Mouse (Mus musculus): ENCODE results near the gene Arhgef25. TPM values are rescaled to one million over a fixed set of nuclear protein-coding genes. Genes with fewer than 3 reads are reported as not detected.
"Not testable (repeated sequence)": the region's sequence is repeated elsewhere in the genome, so short reads cannot be mapped to it uniquely, and the experiment has no call there.

The Arhgef25 gene
- polyA plus RNA-seq, 1 experiment from 2014 or later: 24.2 TPM

DNA sequence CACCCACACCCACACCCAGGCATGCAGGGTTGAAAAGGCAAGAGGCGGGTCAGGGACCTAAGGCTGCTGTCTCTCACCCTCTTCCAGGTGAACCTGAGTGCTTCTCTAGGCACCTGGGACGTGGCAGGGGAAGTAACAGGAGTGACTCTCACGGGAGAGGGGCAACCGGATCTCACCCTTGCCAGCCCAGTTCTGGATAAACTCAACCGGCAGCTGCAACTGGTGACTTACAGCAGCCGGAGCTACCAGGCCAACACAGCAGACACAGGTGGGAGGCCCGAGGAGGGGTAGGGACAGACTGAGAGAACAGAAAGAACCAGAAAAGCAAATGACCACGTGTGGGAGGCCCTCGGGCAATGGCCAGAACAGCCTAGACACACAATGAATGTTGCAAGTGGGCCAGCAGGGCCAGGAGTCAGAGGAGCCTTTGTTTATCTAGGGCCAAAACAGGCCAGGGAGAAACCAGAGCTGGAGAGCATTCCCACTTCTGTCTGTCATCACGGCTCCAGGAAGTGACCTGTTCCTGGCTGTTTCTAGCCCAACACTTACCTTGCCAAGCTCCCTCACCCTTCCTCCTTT, 22.2 kb downstream of the Arhgef25 start:
- Histone ChIP-seq H3K36me3 (ENCODE audit: control insufficient read depth, insufficient read depth, low read length) (peaks cover 12% of the 10 kb centered on the region), H3K4me3 (ENCODE audit: low read depth, low read length) (peak overlapping the region; percentile 87; the same call in 1 of the 2 replicates), H3K27ac (ENCODE audit: low read depth, low read length) (no peak overlapping the region), H3K9me3 (ENCODE audit: control insufficient read depth, low read length) (no peaks in the 10 kb centered on the region), H3K27me3 (ENCODE audit: control insufficient read depth, insufficient read depth, low read length) (peaks cover 20% of the 10 kb centered on the region), H3K9ac (replicated peaks; ENCODE audit: low read depth, low read length) (no peak overlapping the region), H3K4me2 (ENCODE audit: low read depth, low read length) (peak overlapping the region; percentile 67; the same call in 1 of the 2 replicates), H3K4me1 (ENCODE audit: control insufficient read depth, insufficient read depth, low read length) (peaks cover 21% of the 10 kb centered on the region)
- WGBS: 54% methylated on average over 10 of the region's 10 CpGs
- ATAC-seq (ENCODE audit: low read depth): no peak

DNA sequence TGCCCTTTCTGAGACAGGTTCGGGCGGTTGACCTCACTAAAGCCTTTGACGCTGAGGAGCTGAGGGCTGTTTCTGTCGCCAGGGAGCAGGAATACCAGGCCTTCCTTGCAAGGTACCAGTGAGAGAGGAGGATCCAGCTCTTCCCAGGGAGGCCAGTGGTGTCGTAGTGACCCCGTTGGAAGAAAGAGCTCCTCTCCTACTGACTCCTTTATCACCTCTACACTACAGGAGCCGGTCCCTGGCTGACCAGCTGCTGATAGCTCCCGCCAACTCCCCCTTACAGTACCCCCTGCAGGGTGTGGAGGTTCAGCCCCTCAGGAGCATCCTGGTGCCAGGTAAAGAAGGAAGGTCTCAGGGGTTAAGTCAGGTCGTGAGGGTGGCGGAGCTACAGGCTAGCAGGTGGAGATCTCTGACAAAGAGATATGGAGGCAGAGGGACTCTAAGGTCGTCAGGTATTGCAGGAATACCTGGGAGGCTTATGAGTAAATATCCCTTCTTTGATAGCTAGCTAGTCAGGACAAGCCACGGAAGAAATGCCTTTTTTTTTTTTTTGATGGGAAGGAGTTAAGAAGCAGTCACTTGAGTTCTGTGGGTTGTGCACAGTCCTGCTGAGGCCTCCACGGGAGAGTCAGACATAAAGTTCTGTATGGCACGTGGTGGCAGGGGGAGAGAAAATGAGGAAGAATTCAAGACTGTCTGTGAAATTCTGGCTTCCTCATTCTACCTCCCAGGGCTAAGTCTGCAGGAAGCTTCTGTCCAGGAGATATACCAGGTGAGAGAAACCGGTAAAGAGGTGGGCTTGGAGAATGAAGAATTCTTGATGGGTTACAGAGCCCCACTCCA, 22.9 kb downstream of the Arhgef25 start:
- H3K9ac ChIP-seq (replicated peaks; ENCODE audit: low read depth, low read length): peak overlapping the region; percentile 96
- no peaks in the 10 kb centered on the region for H3K9me3 ChIP-seq (ENCODE audit: control insufficient read depth, low read length)
- WGBS: 21% methylated on average over 15 of the region's 15 CpGs
- peaks cover 20% of the 10 kb centered on the region for H3K27me3 ChIP-seq (ENCODE audit: control insufficient read depth, insufficient read depth, low read length)
- H3K4me3 ChIP-seq (ENCODE audit: low read depth, low read length): peak overlapping the region; percentile 87
- peaks cover 21% of the 10 kb centered on the region for H3K4me1 ChIP-seq (ENCODE audit: control insufficient read depth, insufficient read depth, low read length)
- ATAC-seq (ENCODE audit: low read depth): no peak
- H3K36me3 ChIP-seq (ENCODE audit: control insufficient read depth, insufficient read depth, low read length): peaks cover 8% of the 10 kb centered on the region
- H3K4me2 ChIP-seq (ENCODE audit: low read depth, low read length): peak overlapping the region; percentile 67
- peak overlapping the region; percentile 91 for H3K27ac ChIP-seq (ENCODE audit: low read depth, low read length)

DNA sequence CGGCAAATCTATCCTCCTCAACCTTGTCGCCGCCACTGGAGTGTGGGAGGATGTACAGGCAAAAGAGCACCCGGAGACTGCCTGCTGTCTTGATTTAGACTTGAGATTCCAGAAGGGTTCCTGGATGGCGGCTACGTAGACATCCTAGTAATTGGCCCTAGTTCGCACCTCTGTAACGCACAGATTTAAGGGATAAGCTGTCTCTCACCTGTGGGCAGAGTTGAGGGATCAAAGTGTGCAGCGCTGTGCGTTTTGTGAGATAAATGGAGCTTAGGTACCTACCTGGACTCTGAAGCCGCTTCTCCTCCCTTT, 23.5 kb downstream of the Arhgef25 start:
- Histone ChIP-seq H3K4me3 (ENCODE audit: low read depth, low read length) (peak overlapping the region; percentile 87), H3K4me2 (ENCODE audit: low read depth, low read length) (peak overlapping the region; percentile 67), H3K9ac (replicated peaks; ENCODE audit: low read depth, low read length) (peak overlapping the region; percentile 96), H3K9me3 (ENCODE audit: control insufficient read depth, low read length) (no peaks in the 10 kb centered on the region), H3K27me3 (ENCODE audit: control insufficient read depth, insufficient read depth, low read length) (peaks cover 20% of the 10 kb centered on the region), H3K4me1 (ENCODE audit: control insufficient read depth, insufficient read depth, low read length) (peaks cover 21% of the 10 kb centered on the region), H3K36me3 (ENCODE audit: control insufficient read depth, insufficient read depth, low read length) (peaks cover 8% of the 10 kb centered on the region), H3K27ac (ENCODE audit: low read depth, low read length) (peak overlapping the region; percentile 91)
- no peak for ATAC-seq (ENCODE audit: low read depth)
- WGBS: 2% methylated on average over 11 of the region's 11 CpGs

DNA sequence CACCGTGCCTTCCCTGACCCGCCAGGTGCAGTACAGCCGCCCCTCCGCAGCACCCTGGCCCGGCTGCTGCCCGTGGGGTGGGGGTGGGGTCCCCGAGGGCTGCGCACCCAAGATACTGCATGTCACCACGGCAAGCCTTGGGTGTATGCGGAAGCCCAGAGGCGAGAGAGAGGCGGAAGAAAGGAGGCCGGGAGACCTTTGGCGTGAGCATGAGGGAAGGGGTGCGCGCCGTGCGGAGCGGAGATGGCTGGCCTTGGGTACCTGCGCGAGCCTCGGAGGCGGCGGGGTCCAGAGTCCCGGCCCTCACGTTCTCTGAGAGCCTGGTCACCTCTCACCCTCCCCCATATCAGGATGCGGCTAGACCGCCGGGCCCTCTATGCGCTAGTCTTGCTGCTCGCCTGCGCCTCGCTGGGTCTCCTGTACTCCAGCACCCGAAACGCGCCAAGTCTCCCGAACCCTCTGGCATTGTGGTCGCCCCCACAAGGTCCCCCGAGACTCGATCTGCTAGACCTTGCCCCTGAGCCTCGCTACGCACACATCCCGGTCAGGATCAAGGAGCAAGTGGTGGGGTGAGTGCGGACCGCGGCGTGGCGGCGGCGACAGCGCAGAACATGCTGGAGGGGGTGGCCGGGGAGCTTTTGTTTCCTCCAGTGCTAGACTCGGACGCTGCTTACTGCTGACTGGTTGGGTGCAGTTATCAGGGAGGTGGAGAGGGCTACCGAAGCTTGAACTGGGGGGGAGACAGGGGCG, 24.1 kb downstream of the Arhgef25 start:
- Histone ChIP-seq H3K27me3 (ENCODE audit: control insufficient read depth, insufficient read depth, low read length) (peaks cover 18% of the 10 kb centered on the region), H3K4me3 (ENCODE audit: low read depth, low read length) (peak overlapping the region; percentile 87), H3K4me1 (ENCODE audit: control insufficient read depth, insufficient read depth, low read length) (peaks cover 21% of the 10 kb centered on the region), H3K27ac (ENCODE audit: low read depth, low read length) (peak overlapping the region; percentile 91), H3K9me3 (ENCODE audit: control insufficient read depth, low read length) (no peaks in the 10 kb centered on the region), H3K36me3 (ENCODE audit: control insufficient read depth, insufficient read depth, low read length) (peaks cover 5% of the 10 kb centered on the region), H3K9ac (replicated peaks; ENCODE audit: low read depth, low read length) (peak overlapping the region; percentile 96), H3K4me2 (ENCODE audit: low read depth, low read length) (peak overlapping the region; percentile 67)
- under 1% methylated on average over 55 of the region's 56 CpGs for WGBS
- ATAC-seq (ENCODE audit: low read depth): peak; percentile 66

GRCm38 (mm10) chr10:127165354-127165653, 24.6 kb downstream of the Arhgef25 start:
- Histone ChIP-seq H3K4me1 (ENCODE audit: control insufficient read depth, insufficient read depth, low read length) (peaks cover 18% of the 10 kb centered on the region), H3K27me3 (ENCODE audit: control insufficient read depth, insufficient read depth, low read length) (peaks cover 15% of the 10 kb centered on the region), H3K4me3 (ENCODE audit: low read depth, low read length) (peak overlapping the region; percentile 87), H3K27ac (ENCODE audit: low read depth, low read length) (peak overlapping the region; percentile 91), H3K9me3 (ENCODE audit: control insufficient read depth, low read length) (no peaks in the 10 kb centered on the region), H3K36me3 (ENCODE audit: control insufficient read depth, insufficient read depth, low read length) (peaks cover 5% of the 10 kb centered on the region), H3K9ac (replicated peaks; ENCODE audit: low read depth, low read length) (peak overlapping the region; percentile 96), H3K4me2 (ENCODE audit: low read depth, low read length) (peak overlapping the region; percentile 67)
- ATAC-seq (ENCODE audit: low read depth): no peak; the same call in 1 of the 2 replicates
- under 1% methylated on average over 42 of the region's 42 CpGs for WGBS

DNA sequence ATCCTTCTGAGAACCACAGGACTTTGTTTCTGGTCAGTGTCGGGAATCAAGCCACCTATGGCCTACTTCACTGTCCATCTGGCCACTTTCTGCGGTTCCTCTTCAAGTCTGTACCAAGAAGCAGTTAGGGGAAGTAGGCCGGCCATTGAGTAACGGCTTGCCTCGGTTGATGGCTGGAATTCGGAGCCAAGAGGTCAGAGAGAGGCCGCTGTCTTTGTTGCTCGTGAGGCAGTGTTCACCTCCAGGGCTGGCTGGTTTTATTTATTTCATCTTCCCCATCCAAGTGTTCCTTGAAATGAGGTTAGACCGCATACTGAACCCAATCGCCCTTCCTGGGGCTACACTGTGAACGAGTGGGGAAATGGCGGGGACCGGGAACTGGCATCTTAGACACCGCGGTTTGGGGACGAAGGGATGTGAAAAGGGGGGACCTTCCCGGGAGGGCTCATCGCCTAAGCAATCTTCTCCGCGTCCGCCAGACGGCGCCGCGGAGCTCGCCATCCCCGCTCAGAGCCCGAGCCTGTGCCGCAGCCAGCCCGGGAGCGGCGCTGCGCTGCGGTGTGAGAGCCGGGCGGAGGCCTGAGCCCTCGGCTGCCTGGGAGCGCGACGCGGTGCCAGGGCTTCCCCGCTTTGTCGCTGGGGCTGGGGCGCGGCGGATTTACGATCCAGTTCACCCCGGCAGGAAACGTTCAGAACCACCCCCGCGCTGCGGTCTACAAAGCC, 25.1 kb downstream of the Arhgef25 start, which contains the start of gene B4galnt1:
TSS of gene B4galnt1 (plus strand) at position 595 of the 723 bp plus-strand sequence.
- 2% methylated on average over 48 of the region's 52 CpGs for WGBS
- Histone ChIP-seq H3K4me1 (ENCODE audit: control insufficient read depth, insufficient read depth, low read length) (peaks cover 13% of the 10 kb centered on the region), H3K4me3 (ENCODE audit: low read depth, low read length) (peak within 1 kb of the TSS; percentile 87), H3K9me3 (ENCODE audit: control insufficient read depth, low read length) (no peaks in the 10 kb centered on the region), H3K27me3 (ENCODE audit: control insufficient read depth, insufficient read depth, low read length) (peaks cover 12% of the 10 kb centered on the region), H3K4me2 (ENCODE audit: low read depth, low read length) (peak within 1 kb of the TSS; percentile 67), H3K27ac (ENCODE audit: low read depth, low read length) (peak within 1 kb of the TSS; percentile 91), H3K9ac (replicated peaks; ENCODE audit: low read depth, low read length) (peak within 1 kb of the TSS; percentile 96), H3K36me3 (ENCODE audit: control insufficient read depth, insufficient read depth, low read length) (peaks cover 5% of the 10 kb centered on the region)
- ATAC-seq (ENCODE audit: low read depth): peak; percentile 89

GRCm38 (mm10) chr10:127164190-127164589, 25.7 kb downstream of the Arhgef25 start:
- peaks cover 13% of the 10 kb centered on the region for H3K4me1 ChIP-seq (ENCODE audit: control insufficient read depth, insufficient read depth, low read length)
- peak overlapping the region; percentile 96; the same call in 1 of the 2 replicates for H3K9ac ChIP-seq (replicated peaks; ENCODE audit: low read depth, low read length)
- H3K4me3 ChIP-seq (ENCODE audit: low read depth, low read length): no peak overlapping the region
- peak overlapping the region; percentile 91; the same call in 1 of the 2 replicates for H3K27ac ChIP-seq (ENCODE audit: low read depth, low read length)
- peaks cover 6% of the 10 kb centered on the region for H3K27me3 ChIP-seq (ENCODE audit: control insufficient read depth, insufficient read depth, low read length)
- ATAC-seq (ENCODE audit: low read depth): no peak
- peak overlapping the region; percentile 67 for H3K4me2 ChIP-seq (ENCODE audit: low read depth, low read length)
- peaks cover 2% of the 10 kb centered on the region for H3K36me3 ChIP-seq (ENCODE audit: control insufficient read depth, insufficient read depth, low read length)
- no peaks in the 10 kb centered on the region for H3K9me3 ChIP-seq (ENCODE audit: control insufficient read depth, low read length)
- 91% methylated on average over 4 of the region's 4 CpGs for WGBS

GRCm38 (mm10) chr10:127162771-127163261, 27.1 kb downstream of the Arhgef25 start:
- not testable (repeated sequence) for H3K36me3 ChIP-seq (ENCODE audit: control insufficient read depth, insufficient read depth, low read length); H3K9me3 ChIP-seq (ENCODE audit: control insufficient read depth, low read length); ATAC-seq (ENCODE audit: low read depth); H3K4me3 ChIP-seq (ENCODE audit: low read depth, low read length); H3K27ac ChIP-seq (ENCODE audit: low read depth, low read length); H3K9ac ChIP-seq (replicated peaks; ENCODE audit: low read depth, low read length); H3K27me3 ChIP-seq (ENCODE audit: control insufficient read depth, insufficient read depth, low read length); H3K4me2 ChIP-seq (ENCODE audit: low read depth, low read length)
- peaks cover 13% of the 10 kb centered on the region for H3K4me1 ChIP-seq (ENCODE audit: control insufficient read depth, insufficient read depth, low read length)
- 53% methylated on average over 7 of the region's 7 CpGs for WGBS
